Mouse (Mus musculus) MEL (cell line): ENCODE data around the gene Gas8. TPM values are rescaled to one million over a fixed set of nuclear protein-coding genes. Genes with fewer than 3 reads are reported as not detected.

Experiments used
- DNase-seq: peaks from one replicate; pipeline ENCODE4 v3.0.0; 2011; ENCODE audit warnings: low read depth, low spot score
- H3K27ac ChIP-seq: 2 replicates; pipeline ENCODE4 v1.5.1; 2012; ENCODE audit warnings: low read depth, mild to moderate bottlenecking, control low read depth, low read length, moderate library complexity; ENCODE audit not compliant: control insufficient read depth
- H3K27me3 ChIP-seq, 2 experiments: fragments of 150-350 bp in 1 of 2; sonication (generic) in 1 of 2; 2 replicates each; pipeline ENCODE4 v1.6.1; 2012; ENCODE audit warnings: low read length in 2 of 2, mild to moderate bottlenecking in 2 of 2, improper control_type of control experiment in 1 of 2, moderate library complexity in 1 of 2; ENCODE audit not compliant: insufficient read depth in 2 of 2, control insufficient read depth in 1 of 2
- H3K36me3 ChIP-seq, 2 experiments: 2 replicates each; pipeline ENCODE4 v1.6.1; 2012 to 2014; ENCODE audit warnings: low read length in 2 of 2, improper control_type of control experiment in 1 of 2, inconsistent platforms in 1 of 2, mild to moderate bottlenecking in 1 of 2; ENCODE audit not compliant: insufficient read depth in 2 of 2, control insufficient read depth in 1 of 2
- H3K4me1 ChIP-seq, 2 experiments: fragments of 150-350 bp in 1 of 2; sonication (generic) in 1 of 2; 2 replicates each; pipeline ENCODE4 v1.6.1; 2012; ENCODE audit warnings: low read length in 2 of 2, improper control_type of control experiment in 1 of 2, mild to moderate bottlenecking in 1 of 2; ENCODE audit not compliant: insufficient read depth in 2 of 2, control insufficient read depth in 1 of 2
- H3K4me3 ChIP-seq, 2 experiments: fragments of 150-350 bp in 1 of 2; sonication (generic) in 1 of 2; 2 replicates each; pipeline ENCODE4 v1.5.1; 2012; ENCODE audit warnings: low read depth in 2 of 2, low read length in 2 of 2, mild to moderate bottlenecking in 2 of 2, moderate library complexity in 2 of 2, control low read depth in 1 of 2, improper control_type of control experiment in 1 of 2; ENCODE audit not compliant: control insufficient read depth in 1 of 2, insufficient read depth in 1 of 2
- H3K79me2 ChIP-seq: 2 replicates; pipeline ENCODE4 v1.6.1; 2012; ENCODE audit warnings: mild to moderate bottlenecking, low read length, moderate library complexity; ENCODE audit not compliant: control insufficient read depth, poor library complexity, insufficient read depth
- H3K9ac ChIP-seq: 2 replicates; pipeline ENCODE4 v1.6.1; 2012; ENCODE audit warnings: low read depth, mild to moderate bottlenecking, control low read depth, low read length, moderate library complexity; ENCODE audit not compliant: control insufficient read depth, poor library complexity, severe bottlenecking
- H3K9me3 ChIP-seq: fragments of 150-350 bp; sonication (generic); replicated peaks from 2 replicates; pipeline ENCODE4 v1.6.1; 2012; ENCODE audit warnings: mild to moderate bottlenecking, low read length, improper control_type of control experiment, moderate library complexity; ENCODE audit not compliant: insufficient read depth
- BHLHE40 ChIP-seq: IDR thresholded peaks from 2 replicates; pipeline ENCODE4 v1.6.1; 2012; ENCODE audit warnings: low read depth, mild to moderate bottlenecking, inconsistent platforms, low read length, improper control_type of control experiment, borderline replicate concordance
- CTCF ChIP-seq, 3 experiments: IDR thresholded peaks in 2 of 3; conservative IDR thresholded peaks in 1 of 3; 2 replicates each; pipeline ENCODE4 v1.5.1; 2011 to 2012; ENCODE audit warnings: low read length in 3 of 3, low read depth in 2 of 3, mild to moderate bottlenecking in 2 of 3, improper control_type of control experiment in 1 of 3, inconsistent platforms in 1 of 3, mixed read lengths in 1 of 3, moderate library complexity in 1 of 3; ENCODE audit not compliant: control insufficient read depth in 1 of 3, insufficient read depth in 1 of 3, poor library complexity in 1 of 3, severe bottlenecking in 1 of 3
- ELF1 ChIP-seq: IDR thresholded peaks from 2 replicates; pipeline ENCODE4 v1.6.1; 2014; ENCODE audit warnings: low read depth, mild to moderate bottlenecking, inconsistent platforms, low read length, improper control_type of control experiment, moderate library complexity
- GABPA ChIP-seq: IDR thresholded peaks from 2 replicates; pipeline ENCODE4 v1.6.1; 2012; ENCODE audit warnings: low read depth, mild to moderate bottlenecking, inconsistent platforms, low read length, improper control_type of control experiment, moderate library complexity
- HCFC1 ChIP-seq: IDR thresholded peaks from 2 replicates; pipeline ENCODE4 v1.6.1; 2012; ENCODE audit warnings: low read depth, mild to moderate bottlenecking, inconsistent platforms, low read length, improper control_type of control experiment, moderate library complexity
- JUND ChIP-seq: IDR thresholded peaks from 2 replicates; pipeline ENCODE4 v1.6.1; 2011; ENCODE audit warnings: low read depth, mild to moderate bottlenecking, improper control_type of control experiment, low read length
- KAT2A ChIP-seq: conservative IDR thresholded peaks from 2 replicates; pipeline ENCODE4 v1.6.1; 2012; ENCODE audit warnings: low read depth, low read length, improper control_type of control experiment, inconsistent platforms
- MAFK ChIP-seq: IDR thresholded peaks from 2 replicates; pipeline ENCODE4 v1.6.1; 2011; ENCODE audit warnings: low read depth, mild to moderate bottlenecking, low read length, improper control_type of control experiment, borderline replicate concordance
- MYB ChIP-seq: IDR thresholded peaks from 2 replicates; pipeline ENCODE4 v1.6.1; 2011; ENCODE audit warnings: mild to moderate bottlenecking, low read depth, low read length, improper control_type of control experiment
- MYC ChIP-seq: IDR thresholded peaks from 2 replicates; pipeline ENCODE4 v1.6.1; 2011; ENCODE audit warnings: low read depth, mild to moderate bottlenecking, low read length, improper control_type of control experiment, moderate library complexity
- POLR2A ChIP-seq, 2 experiments: IDR thresholded peaks; 2 replicates each; pipeline ENCODE4 v1.6.1; 2011 to 2012; ENCODE audit warnings: low read length in 2 of 2, mild to moderate bottlenecking in 2 of 2, control low read depth in 1 of 2, improper control_type of control experiment in 1 of 2, low read depth in 1 of 2, moderate library complexity in 1 of 2; ENCODE audit not compliant: control insufficient read depth in 1 of 2, insufficient read depth in 1 of 2, poor library complexity in 1 of 2
- POLR2AphosphoS2 ChIP-seq: IDR thresholded peaks from 2 replicates; pipeline ENCODE4 v1.6.1; 2011; ENCODE audit warnings: low read length, improper control_type of control experiment
- POLR2AphosphoS5 ChIP-seq: IDR thresholded peaks from 2 replicates; pipeline ENCODE4 v1.6.1; 2012; ENCODE audit warnings: low read depth, borderline replicate concordance, mild to moderate bottlenecking, inconsistent platforms, low read length, moderate library complexity, mixed read lengths
- SIN3A ChIP-seq: IDR thresholded peaks from 2 replicates; pipeline ENCODE4 v1.6.1; 2012; ENCODE audit warnings: low read length, improper control_type of control experiment, inconsistent platforms
- SMC3 ChIP-seq: IDR thresholded peaks from 2 replicates; pipeline ENCODE4 v1.6.1; 2011; ENCODE audit warnings: low read depth, low read length, improper control_type of control experiment
- ZC3H11A ChIP-seq: IDR thresholded peaks from 2 replicates; pipeline ENCODE4 v1.6.1; 2012; ENCODE audit warnings: low read depth, mild to moderate bottlenecking, inconsistent platforms, low read length, improper control_type of control experiment
- ZKSCAN1 ChIP-seq: IDR thresholded peaks from 2 replicates; pipeline ENCODE4 v1.6.1; 2012; ENCODE audit warnings: low read depth, mild to moderate bottlenecking, inconsistent platforms, low read length, improper control_type of control experiment, moderate library complexity
- ZNF384 ChIP-seq: IDR thresholded peaks from 2 replicates; pipeline ENCODE4 v1.6.1; 2012; ENCODE audit warnings: low read depth, mild to moderate bottlenecking, inconsistent platforms, low read length, improper control_type of control experiment
- polyA plus RNA-seq, 2 experiments: library from polyadenylated mRNA; stranded (reverse) in 1 of 2; unstranded in 1 of 2; fragments of >175 nt in 1 of 2; fragments of >200 nt in 1 of 2; gene quantifications; 2 replicates each; pipeline versions ENCODE4 v1.2.1 to v1.2.4; 2012; ENCODE audit warnings: low replicate concordance in 2 of 2, low read depth in 1 of 2; ENCODE audit not compliant: insufficient read length in 2 of 2, insufficient read depth in 1 of 2, missing spikeins in 1 of 2
- total RNA-seq: library from RNA; depleted of rRNA; stranded (reverse); fragments of 300-350 nt; gene quantifications from 2 replicates; pipeline ENCODE4 v1.2.3, GENCODE M21; 2012

Gene Gas8
- total and polyA plus RNA-seq, 3 experiments, result 14.4 to 179 (median 20.8) TPM

DNA sequence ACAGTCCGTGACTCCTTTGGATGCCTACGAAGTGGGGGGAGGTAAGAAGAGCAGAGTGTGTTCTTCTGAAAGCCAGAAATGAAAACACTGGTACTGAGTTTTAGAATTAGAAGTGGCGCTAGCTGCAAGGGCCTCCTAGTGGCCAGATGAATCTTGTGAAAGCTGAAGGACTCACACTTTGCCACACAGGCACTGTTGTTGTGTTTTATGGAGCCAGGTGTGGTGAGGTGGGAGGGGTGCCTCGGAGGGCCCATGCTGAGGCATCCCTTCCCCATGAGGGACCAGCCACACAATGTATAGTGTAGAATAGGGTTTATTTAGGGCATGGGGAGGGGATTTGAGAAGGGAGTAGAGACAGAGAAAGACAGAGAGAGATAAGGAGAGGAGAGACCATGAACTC is 20.9 kb upstream of the Gas8 start:
- H3K36me3 ChIP-seq, result peaks cover 0 to 25% of the 10 kb centered on the region in 2 experiments; a peak in 2 of 4 replicates
- no peak overlapping the region for H3K4me3 ChIP-seq
- H3K27ac ChIP-seq, result no peak overlapping the region
- DNase-seq, result no peak
- no peak overlapping the region for H3K9ac ChIP-seq
- H3K4me1 ChIP-seq, result no peaks in the 10 kb centered on the region
- H3K9me3 ChIP-seq, result no peaks in the 10 kb centered on the region
- no peaks in the 10 kb centered on the region for H3K27me3 ChIP-seq
- TF ChIP-seq ZNF384 (no peak), HCFC1 (no peak), POLR2A (IDR thresholded peaks at IDR 0.05; ENCODE audit: control insufficient read depth in 1 of 2, insufficient read depth in 1 of 2, low read depth in 1 of 2, low read length in 2 of 2, poor library complexity in 1 of 2) (no peak), ZKSCAN1 (no peak), POLR2AphosphoS5 (no peak), KAT2A (no peak), ELF1 (no peak), MYC (no peak), CTCF (IDR thresholded peaks at IDR 0.05 in 2 of 3, conservative IDR thresholded peaks at IDR 0.05 in 1 of 3; ENCODE audit: control insufficient read depth in 1 of 3, insufficient read depth in 1 of 3, low read depth in 2 of 3, low read length in 3 of 3, poor library complexity in 1 of 3, severe bottlenecking in 1 of 3) (peak; percentile 6 to 32 (median 8); a peak in 2 of 6 replicates), SMC3 (peak; percentile 11; the same call in 1 of the 2 replicates)
- no peaks in the 10 kb centered on the region for H3K79me2 ChIP-seq

DNA sequence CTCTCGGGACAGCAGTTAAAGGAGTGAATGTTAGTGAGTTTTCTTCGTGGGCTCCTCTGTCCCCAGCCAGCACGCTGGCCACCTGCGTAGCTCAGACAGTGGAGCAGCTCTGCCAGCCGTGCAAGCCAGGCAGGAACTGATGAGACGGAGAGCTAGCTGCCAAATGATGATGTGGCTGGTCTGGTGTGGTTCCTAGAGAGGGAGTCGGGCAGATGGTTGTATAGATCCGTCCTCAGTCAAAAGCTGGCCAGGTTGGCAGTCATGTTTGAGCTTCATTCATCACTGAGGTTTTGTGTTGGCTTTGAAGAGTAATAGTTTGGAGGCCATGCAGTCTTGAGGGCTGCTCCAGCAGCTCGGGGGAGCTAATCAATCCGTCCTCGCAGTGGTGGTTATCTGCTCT is 19.7 kb upstream of the Gas8 start:
- Histone ChIP-seq H3K4me1 (no peaks in the 10 kb centered on the region), H3K27ac (no peak overlapping the region), H3K9ac (no peak overlapping the region), H3K36me3 (peaks cover 0 to 24% of the 10 kb centered on the region in 2 experiments; a peak in 2 of 4 replicates), H3K9me3 (no peaks in the 10 kb centered on the region), H3K4me3 (no peak overlapping the region), H3K27me3 (no peaks in the 10 kb centered on the region), H3K79me2 (no peaks in the 10 kb centered on the region)
- no peak for DNase-seq
- TF ChIP-seq SIN3A, result no peak
- TF ChIP-seq CTCF (IDR thresholded peaks at IDR 0.05 in 2 of 3, conservative IDR thresholded peaks at IDR 0.05 in 1 of 3; ENCODE audit: control insufficient read depth in 1 of 3, insufficient read depth in 1 of 3, low read depth in 2 of 3, low read length in 3 of 3, poor library complexity in 1 of 3, severe bottlenecking in 1 of 3), result no peak
- no peak for TF ChIP-seq MYB
- no peak for TF ChIP-seq MAFK
- TF ChIP-seq JUND, result no peak
- no peak for TF ChIP-seq POLR2A (IDR thresholded peaks at IDR 0.05; ENCODE audit: control insufficient read depth in 1 of 2, insufficient read depth in 1 of 2, low read depth in 1 of 2, low read length in 2 of 2, poor library complexity in 1 of 2)
- no peak for TF ChIP-seq ZC3H11A
- TF ChIP-seq GABPA, result no peak
- TF ChIP-seq POLR2AphosphoS2, result no peak
- TF ChIP-seq SMC3, result no peak
- TF ChIP-seq BHLHE40, result no peak
